Mouse (Mus musculus): ENCODE data around the gene Pafah2. TPM values are rescaled to one million over a fixed set of nuclear protein-coding genes. Genes with fewer than 3 reads are reported as not detected.
A peak's percentile ranks its signal among the peaks of the same experiment; 100 is the strongest.

Gene Pafah2
- polyA plus RNA-seq, 1 experiment = not detected

DNA sequence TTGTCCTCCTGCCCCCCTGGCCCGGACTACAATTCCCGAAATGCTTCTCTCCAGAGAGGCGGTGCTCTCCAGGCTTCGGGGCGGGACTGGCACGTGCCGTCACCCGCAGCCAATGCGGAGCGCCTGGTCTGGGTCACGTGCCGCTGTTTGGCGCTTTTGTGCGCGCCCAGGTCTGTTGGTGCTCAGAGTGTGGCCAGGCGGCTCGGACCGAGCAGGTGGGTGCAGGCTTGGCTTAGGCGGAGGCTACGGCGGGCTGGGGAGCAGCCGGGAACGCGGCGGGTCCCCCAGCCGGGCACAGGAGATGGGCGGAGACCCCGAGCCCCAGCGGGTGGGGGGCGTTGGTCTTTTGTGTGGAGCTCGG lies 72.1 kb downstream of the Pafah2 start, which contains the start of gene Stmn1:
Gene Stmn1, plus strand, starts transcription at position 106 of the 361 bp plus-strand sequence.
- peaks cover 14% of the 10 kb centered on the region for H3K4me1 ChIP-seq (ENCODE audit: control insufficient read depth, insufficient read depth, low read length)
- TF ChIP-seq CTCF (IDR thresholded peaks at IDR 0.05; ENCODE audit: insufficient read depth, low read depth, low read length) (no peak), POLR2A (IDR thresholded peaks at IDR 0.05; ENCODE audit: insufficient read depth, low read depth, low read length) (peak; percentile 98)
- H3K27ac ChIP-seq (ENCODE audit: insufficient read depth, low read depth, low read length) = peak within 1 kb of the TSS; percentile 52
- WGBS = under 1% methylated on average over 30 of the region's 31 CpGs
- peak within 1 kb of the TSS; percentile 62 for H3K4me3 ChIP-seq (ENCODE audit: insufficient read depth, low read depth, low read length)

DNA sequence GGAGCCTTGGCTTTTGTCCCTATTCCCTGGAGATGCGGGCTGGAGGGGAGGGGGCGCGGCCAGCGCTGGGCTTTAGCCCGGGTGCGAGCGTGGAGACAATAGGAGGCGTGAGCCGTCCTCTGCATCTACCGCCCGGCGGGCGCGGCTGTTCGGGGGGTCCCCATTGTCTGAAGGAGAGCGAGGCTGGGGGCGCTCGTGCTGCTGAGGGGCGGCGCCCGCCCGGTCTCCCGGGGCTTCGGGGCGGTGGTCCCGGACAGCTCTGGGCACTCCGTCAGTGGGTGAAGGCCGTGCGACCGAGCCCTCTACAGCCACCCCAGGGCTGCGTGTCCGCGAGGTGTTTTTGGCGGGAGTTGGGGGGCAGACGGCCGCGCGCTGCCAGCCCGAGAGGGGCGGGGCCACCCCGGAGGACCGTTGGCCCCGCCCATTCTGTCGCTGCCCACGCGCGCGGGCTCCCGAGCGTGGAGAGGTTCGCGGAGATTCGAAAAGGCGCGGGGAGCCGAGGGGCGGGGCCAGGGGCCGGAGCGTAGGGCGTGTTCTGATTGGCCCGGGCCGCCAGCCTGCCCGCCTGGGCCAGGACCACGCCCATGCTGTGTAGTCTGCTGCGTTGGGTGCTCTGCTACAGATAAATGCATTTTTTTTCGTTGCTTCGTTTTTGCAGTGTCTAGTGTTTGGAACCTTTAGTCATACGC lies 72.6 kb downstream of the Pafah2 start:
- Histone ChIP-seq H3K4me1 (ENCODE audit: control insufficient read depth, insufficient read depth, low read length) (peaks cover 15% of the 10 kb centered on the region), H3K4me3 (ENCODE audit: insufficient read depth, low read depth, low read length) (peak overlapping the region; percentile 62), H3K27ac (ENCODE audit: insufficient read depth, low read depth, low read length) (peak overlapping the region; percentile 22)
- WGBS = under 1% methylated on average over 68 of the region's 68 CpGs
- TF ChIP-seq POLR2A (IDR thresholded peaks at IDR 0.05; ENCODE audit: insufficient read depth, low read depth, low read length) = no peak
- TF ChIP-seq CTCF (IDR thresholded peaks at IDR 0.05; ENCODE audit: insufficient read depth, low read depth, low read length) = 0 out of 2 replicates have a peak, but pooled peaks have one; percentile 19

DNA sequence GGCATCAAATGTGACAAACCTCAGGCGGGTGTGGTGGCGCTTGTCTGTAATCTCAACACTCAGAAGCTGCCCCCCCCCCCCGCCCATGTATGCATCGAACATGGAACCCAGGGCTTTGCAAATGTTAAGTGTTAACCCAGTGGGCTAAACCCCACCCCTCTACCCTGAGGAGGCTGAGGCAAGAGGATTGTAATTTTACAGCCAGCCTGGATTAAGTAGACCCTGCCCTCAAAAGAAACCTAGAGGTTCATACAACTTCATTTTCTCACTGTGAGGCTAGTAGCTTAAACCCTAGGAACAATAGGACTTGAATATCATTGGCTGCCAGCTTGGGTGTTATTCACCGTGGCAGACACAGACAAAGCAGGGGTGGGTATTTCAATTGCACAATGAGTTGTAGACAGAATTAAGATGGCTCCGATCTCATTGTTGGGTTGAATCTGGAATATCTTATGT lies 73.2 kb downstream of the Pafah2 start:
- H3K4me3 ChIP-seq (ENCODE audit: insufficient read depth, low read depth, low read length) = peak overlapping the region; percentile 62
- peak overlapping the region; percentile 36; the same call in 1 of the 2 replicates for H3K27ac ChIP-seq (ENCODE audit: insufficient read depth, low read depth, low read length)
- WGBS = 2% methylated on average over 6 of the region's 6 CpGs
- no peak for TF ChIP-seq CTCF (IDR thresholded peaks at IDR 0.05; ENCODE audit: insufficient read depth, low read depth, low read length)
- no peak for TF ChIP-seq POLR2A (IDR thresholded peaks at IDR 0.05; ENCODE audit: insufficient read depth, low read depth, low read length)
- H3K4me1 ChIP-seq (ENCODE audit: control insufficient read depth, insufficient read depth, low read length) = peaks cover 21% of the 10 kb centered on the region

DNA sequence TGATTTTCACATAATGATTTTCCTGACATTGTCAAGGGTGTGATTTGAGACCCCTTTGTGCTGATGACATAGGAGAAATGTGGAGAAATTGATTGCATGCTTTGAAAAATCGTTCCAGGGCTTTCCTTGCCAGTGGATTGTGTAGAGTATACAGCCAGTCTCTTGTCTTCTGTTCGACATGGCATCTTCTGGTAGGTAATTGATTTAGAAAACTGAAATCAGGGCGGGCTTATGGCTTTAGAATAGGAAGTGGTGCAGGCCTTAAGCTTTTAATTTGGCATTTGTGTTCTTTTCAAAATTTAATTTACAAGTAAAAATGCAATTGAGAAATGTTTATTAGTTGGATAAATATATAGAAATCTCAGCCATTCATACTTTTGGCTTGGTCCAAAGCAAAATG lies 73.9 kb downstream of the Pafah2 start:
- Histone ChIP-seq H3K4me1 (ENCODE audit: control insufficient read depth, insufficient read depth, low read length) (peaks cover 27% of the 10 kb centered on the region), H3K4me3 (ENCODE audit: insufficient read depth, low read depth, low read length) (no peak overlapping the region), H3K27ac (ENCODE audit: insufficient read depth, low read depth, low read length) (no peak overlapping the region)
- WGBS = 30% methylated on average over 3 of the region's 3 CpGs
- TF ChIP-seq CTCF (IDR thresholded peaks at IDR 0.05; ENCODE audit: insufficient read depth, low read depth, low read length) (no peak), POLR2A (IDR thresholded peaks at IDR 0.05; ENCODE audit: insufficient read depth, low read depth, low read length) (no peak)

DNA sequence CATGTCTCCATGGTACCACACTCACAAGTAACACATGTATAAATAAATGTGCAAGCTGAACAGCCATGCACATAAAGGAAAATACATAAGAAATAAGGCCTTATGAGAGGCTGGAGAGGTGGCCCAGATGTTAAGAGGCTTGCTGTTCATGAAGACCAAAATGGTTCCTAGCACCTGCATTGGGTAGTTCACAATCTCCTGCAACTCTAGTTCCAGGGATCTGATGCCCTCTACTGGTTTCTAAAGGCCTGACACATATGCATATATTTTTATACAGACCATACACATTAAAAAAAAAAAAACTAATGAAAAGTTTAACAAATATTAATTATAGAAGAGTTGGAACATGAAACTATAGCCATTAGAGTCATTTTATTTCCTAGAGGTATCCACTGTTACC lies 75.3 kb downstream of the Pafah2 start:
- Histone ChIP-seq H3K4me3 (ENCODE audit: insufficient read depth, low read depth, low read length) (no peak overlapping the region), H3K4me1 (ENCODE audit: control insufficient read depth, insufficient read depth, low read length) (peaks cover 22% of the 10 kb centered on the region), H3K27ac (ENCODE audit: insufficient read depth, low read depth, low read length) (no peak overlapping the region)
- TF ChIP-seq POLR2A (IDR thresholded peaks at IDR 0.05; ENCODE audit: insufficient read depth, low read depth, low read length) (no peak), CTCF (IDR thresholded peaks at IDR 0.05; ENCODE audit: insufficient read depth, low read depth, low read length) (no peak)

DNA sequence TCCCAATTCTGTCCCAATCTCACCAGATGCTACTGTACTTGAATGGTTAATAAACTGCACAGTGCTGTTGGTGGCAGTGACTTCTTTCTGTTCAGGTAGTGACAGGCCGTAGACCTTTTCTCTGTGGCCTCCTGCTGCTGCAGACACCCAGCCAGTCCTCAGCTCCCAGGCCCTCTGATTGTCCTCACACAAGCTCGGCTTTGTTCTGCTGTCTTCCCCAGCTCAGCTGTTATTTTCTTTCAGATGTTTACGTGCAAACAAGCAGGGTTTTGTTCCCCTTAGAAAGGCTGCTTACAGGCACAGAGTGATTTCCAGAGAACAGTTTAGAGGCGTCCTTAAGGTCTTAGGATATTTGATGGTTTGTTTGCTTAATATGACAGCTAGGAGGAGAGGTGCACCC lies 77.6 kb downstream of the Pafah2 start:
- no peak for TF ChIP-seq POLR2A (IDR thresholded peaks at IDR 0.05; ENCODE audit: insufficient read depth, low read depth, low read length)
- TF ChIP-seq CTCF (IDR thresholded peaks at IDR 0.05; ENCODE audit: insufficient read depth, low read depth, low read length) = no peak
- WGBS = 27% methylated on average over 4 of the region's 4 CpGs
- H3K4me1 ChIP-seq (ENCODE audit: control insufficient read depth, insufficient read depth, low read length) = peaks cover 16% of the 10 kb centered on the region
- peak overlapping the region; percentile 78 for H3K27ac ChIP-seq (ENCODE audit: insufficient read depth, low read depth, low read length)
- H3K4me3 ChIP-seq (ENCODE audit: insufficient read depth, low read depth, low read length) = no peak overlapping the region

DNA sequence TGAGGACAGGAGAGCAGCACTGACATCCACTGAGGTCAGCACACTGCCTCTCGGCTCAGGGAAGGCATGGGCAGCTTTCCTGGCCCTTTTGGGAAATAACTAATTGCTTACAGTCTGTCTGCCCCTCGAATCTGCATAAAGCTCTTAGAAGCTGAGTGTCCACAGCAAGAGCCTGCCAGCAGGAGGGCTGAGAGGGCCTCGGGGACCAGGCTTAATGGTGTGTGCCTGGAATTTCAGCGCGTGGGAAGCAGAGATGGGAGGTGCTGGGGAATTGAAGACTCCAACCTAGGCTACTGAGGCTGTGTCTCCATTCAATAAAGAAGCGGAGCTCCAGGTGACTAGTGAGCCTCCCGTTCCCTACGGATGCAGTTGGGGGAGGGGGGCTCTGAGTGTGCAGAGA lies 78.1 kb downstream of the Pafah2 start:
- WGBS = 21% methylated on average over 8 of the region's 8 CpGs
- TF ChIP-seq CTCF (IDR thresholded peaks at IDR 0.05; ENCODE audit: insufficient read depth, low read depth, low read length) = no peak
- Histone ChIP-seq H3K4me3 (ENCODE audit: insufficient read depth, low read depth, low read length) (no peak overlapping the region), H3K4me1 (ENCODE audit: control insufficient read depth, insufficient read depth, low read length) (peaks cover 16% of the 10 kb centered on the region), H3K27ac (ENCODE audit: insufficient read depth, low read depth, low read length) (peak overlapping the region; percentile 78)

DNA sequence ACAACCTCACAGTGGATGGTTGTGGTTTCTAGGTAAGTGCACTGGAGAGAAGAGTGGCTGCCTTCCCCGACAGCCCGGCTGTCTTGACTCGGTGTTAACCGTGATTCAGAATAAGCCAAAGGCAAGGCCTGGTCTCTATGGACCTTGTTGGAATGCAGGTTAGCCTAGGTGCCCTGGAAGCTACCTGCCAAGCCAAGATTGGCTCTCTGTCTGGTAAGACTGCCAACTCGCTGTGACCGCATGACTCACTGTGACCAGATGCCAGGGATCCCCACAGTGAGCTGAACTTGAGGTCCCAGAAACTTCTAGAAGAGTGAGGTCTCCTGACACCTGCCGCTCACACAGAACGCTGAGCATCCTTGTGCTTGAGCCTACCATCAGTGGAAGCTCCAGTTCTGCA lies 80.8 kb downstream of the Pafah2 start:
- no peak for TF ChIP-seq CTCF (IDR thresholded peaks at IDR 0.05; ENCODE audit: insufficient read depth, low read depth, low read length)
- no peak for TF ChIP-seq POLR2A (IDR thresholded peaks at IDR 0.05; ENCODE audit: insufficient read depth, low read depth, low read length)
- 89% methylated on average over 8 of the region's 8 CpGs for WGBS

More for the DNA sequence above, 80.8 kb downstream of the Pafah2 start:
- Histone ChIP-seq H3K4me1 (ENCODE audit: control insufficient read depth, insufficient read depth, low read length) (peaks cover 16% of the 10 kb centered on the region), H3K27ac (ENCODE audit: insufficient read depth, low read depth, low read length) (no peak overlapping the region), H3K4me3 (ENCODE audit: insufficient read depth, low read depth, low read length) (no peak overlapping the region)

Other genes starting within 250 kb of the Pafah2 start
- gene Cep85, start 209.2 kb upstream of the Pafah2 start, polyA plus RNA-seq (2012; ENCODE audit: insufficient read depth, insufficient read length, low replicate concordance, missing spikeins) = 428 TPM in 1 of 2 replicates, not detected in the other
- not detected in 2 replicates for gene Gm7534, start 193.3 kb upstream of the Pafah2 start, polyA plus RNA-seq (2012; ENCODE audit: insufficient read depth, insufficient read length, low replicate concordance, missing spikeins)
- gene Catsper4, start 168.9 kb upstream of the Pafah2 start, polyA plus RNA-seq (2012; ENCODE audit: insufficient read depth, insufficient read length, low replicate concordance, missing spikeins) = not detected in 2 replicates
- gene Cnksr1, start 157.9 kb upstream of the Pafah2 start, polyA plus RNA-seq (2012; ENCODE audit: insufficient read depth, insufficient read length, low replicate concordance, missing spikeins) = not detected in 2 replicates
- not detected in 2 replicates for gene E130218I03Rik, start 152.7 kb upstream of the Pafah2 start, polyA plus RNA-seq (2012; ENCODE audit: insufficient read depth, insufficient read length, low replicate concordance, missing spikeins)
- not detected in 2 replicates for gene Zfp593, start 150.7 kb upstream of the Pafah2 start, polyA plus RNA-seq (2012; ENCODE audit: insufficient read depth, insufficient read length, low replicate concordance, missing spikeins)
- gene Gm30191, start 149.4 kb upstream of the Pafah2 start, polyA plus RNA-seq (2012; ENCODE audit: insufficient read depth, insufficient read length, low replicate concordance, missing spikeins) = not detected in 2 replicates
- not detected in 2 replicates for gene Grrp1, start 142.2 kb upstream of the Pafah2 start, polyA plus RNA-seq (2012; ENCODE audit: insufficient read depth, insufficient read length, low replicate concordance, missing spikeins)
- not detected in 2 replicates for gene Pdik1l, start 108.4 kb upstream of the Pafah2 start, polyA plus RNA-seq (2012; ENCODE audit: insufficient read depth, insufficient read length, low replicate concordance, missing spikeins)
- not detected in 2 replicates for gene Trim63, start 81.2 kb upstream of the Pafah2 start, polyA plus RNA-seq (2012; ENCODE audit: insufficient read depth, insufficient read length, low replicate concordance, missing spikeins)
- gene Slc30a2, start 53.1 kb upstream of the Pafah2 start, polyA plus RNA-seq (2012; ENCODE audit: insufficient read depth, insufficient read length, low replicate concordance, missing spikeins) = not detected in 2 replicates
- not detected in 2 replicates for gene Extl1, start 12.5 kb upstream of the Pafah2 start, polyA plus RNA-seq (2012; ENCODE audit: insufficient read depth, insufficient read length, low replicate concordance, missing spikeins)
- gene Stmn1, start 72.0 kb downstream of the Pafah2 start, polyA plus RNA-seq (2012; ENCODE audit: insufficient read depth, insufficient read length, low replicate concordance, missing spikeins) = 402 and 593 TPM in 2 replicates
- gene Paqr7, start 100.4 kb downstream of the Pafah2 start, polyA plus RNA-seq (2012; ENCODE audit: insufficient read depth, insufficient read length, low replicate concordance, missing spikeins) = not detected in 2 replicates
- not detected in 2 replicates for gene Aunip, start 114.7 kb downstream of the Pafah2 start, polyA plus RNA-seq (2012; ENCODE audit: insufficient read depth, insufficient read length, low replicate concordance, missing spikeins)
- gene Mtfr1l, start 139.1 kb downstream of the Pafah2 start, polyA plus RNA-seq (2012; ENCODE audit: insufficient read depth, insufficient read length, low replicate concordance, missing spikeins) = not detected in 2 replicates
- not detected in 2 replicates for gene Selenon, start 155.8 kb downstream of the Pafah2 start, polyA plus RNA-seq (2012; ENCODE audit: insufficient read depth, insufficient read length, low replicate concordance, missing spikeins)

Data from olfactory bulb, adult 2 months (tissue).